Mouse (Mus musculus) forelimb bud, embryonic 11.5 days (tissue): ENCODE measurements around the gene Cd200.
A peak's percentile ranks its signal among the peaks of the same experiment; 100 is the strongest.
"Not testable (repeated sequence)": the region's sequence is repeated elsewhere in the genome, so short reads cannot be mapped to it uniquely, and the experiment has no call there.

Experiments
- DNase-seq: peaks from one replicate; pipeline ENCODE4 v3.0.0-alpha.2; 2012; ENCODE audit warnings: low read depth, low spot score

Cd200 gene

DNA sequence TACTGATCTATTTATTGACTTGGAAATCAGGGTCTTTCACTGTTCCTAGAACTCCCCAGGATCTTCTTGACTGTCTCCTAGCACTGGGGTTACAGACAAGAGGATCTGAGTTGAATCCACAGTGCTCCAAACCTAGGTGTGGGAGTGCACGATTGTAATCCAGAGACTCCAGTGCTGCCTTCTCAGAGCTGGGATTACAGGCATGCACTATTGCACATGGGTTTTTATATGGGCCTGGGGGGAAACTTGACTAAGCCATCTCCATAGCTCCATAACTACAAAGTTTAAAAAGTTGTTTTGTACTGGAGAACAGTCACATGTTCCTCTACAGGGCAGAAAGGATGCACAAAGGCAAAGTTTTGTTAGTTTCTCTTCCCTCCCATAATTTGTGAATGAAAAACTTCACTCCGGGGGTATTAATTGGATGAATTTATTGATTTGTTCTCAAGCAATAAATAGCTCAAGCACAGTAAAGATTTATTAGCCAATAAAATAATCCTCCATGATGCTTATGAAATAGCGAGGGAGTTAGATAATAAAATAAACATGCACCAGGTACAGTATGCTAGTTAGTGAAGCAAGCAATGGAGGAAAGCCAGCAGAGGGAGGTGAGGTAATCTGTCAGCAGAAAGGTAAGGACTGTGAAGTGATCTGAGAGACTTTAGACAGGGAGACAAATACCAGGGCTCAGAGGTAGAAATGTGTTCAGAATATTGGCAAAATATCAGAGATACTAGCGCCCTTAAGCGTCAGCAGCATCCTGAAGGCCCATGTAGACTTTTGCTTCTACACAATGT is 30.5 kb downstream of the Cd200 start:
- no peak for DNase-seq

DNA sequence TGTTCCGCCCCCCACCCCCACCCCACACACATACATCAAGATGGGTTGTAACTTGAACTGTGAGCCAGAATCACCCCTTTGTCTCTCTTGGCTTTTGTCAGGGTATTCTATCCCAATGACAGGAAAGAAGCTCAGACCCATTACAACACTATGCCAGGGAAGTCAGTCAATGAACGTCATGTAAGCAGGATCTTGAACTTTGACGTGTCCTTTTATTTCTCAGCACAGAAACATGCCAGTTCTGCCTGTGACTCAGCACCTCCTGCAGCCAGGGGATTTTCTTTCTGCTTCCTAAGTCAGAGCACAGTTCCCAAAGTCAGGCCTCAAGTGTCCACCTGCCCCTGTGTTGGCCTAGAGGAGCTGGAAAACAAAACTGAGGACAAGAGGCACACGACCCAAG is 31.5 kb downstream of the Cd200 start:
- DNase-seq: no peak

DNA sequence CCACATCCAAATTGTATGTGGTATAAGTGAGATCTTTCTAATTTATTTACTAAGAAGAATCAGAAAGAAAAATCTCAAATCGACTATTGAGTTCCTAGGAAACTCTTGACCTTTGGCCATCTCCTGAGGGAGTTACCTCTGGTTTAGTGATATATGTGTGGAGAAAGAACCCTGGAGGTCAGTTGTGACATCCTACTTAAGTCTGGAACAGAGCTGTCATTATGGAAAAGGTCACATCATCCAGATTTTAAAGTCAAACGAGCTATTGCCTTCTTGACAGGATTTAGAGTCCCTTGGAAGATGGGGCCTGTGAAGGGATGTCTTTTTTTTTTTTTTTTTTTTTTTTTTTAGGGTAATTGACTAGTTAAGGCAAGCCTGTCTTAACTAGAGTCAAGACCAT is 32.0 kb downstream of the Cd200 start:
- DNase-seq: no peak

DNA sequence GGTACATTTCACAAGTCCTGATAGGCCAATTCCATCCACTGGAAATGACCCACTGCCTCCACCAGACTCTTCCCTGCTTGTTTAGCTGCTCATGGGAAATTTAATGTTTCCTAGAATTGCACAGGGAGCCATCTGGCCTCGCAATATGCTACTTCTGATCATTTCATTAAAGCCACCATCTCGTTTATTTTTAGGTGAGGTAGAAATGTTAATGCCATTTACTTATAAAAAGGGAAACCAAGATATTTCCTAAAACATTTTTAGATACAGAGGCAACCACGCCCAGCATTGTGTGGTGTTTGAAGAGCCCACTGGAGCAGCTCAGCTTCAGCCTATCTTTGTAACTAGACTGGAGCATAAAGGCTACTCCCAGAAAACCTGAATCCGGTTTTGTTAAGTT is 32.6 kb downstream of the Cd200 start:
- no peak for DNase-seq

DNA sequence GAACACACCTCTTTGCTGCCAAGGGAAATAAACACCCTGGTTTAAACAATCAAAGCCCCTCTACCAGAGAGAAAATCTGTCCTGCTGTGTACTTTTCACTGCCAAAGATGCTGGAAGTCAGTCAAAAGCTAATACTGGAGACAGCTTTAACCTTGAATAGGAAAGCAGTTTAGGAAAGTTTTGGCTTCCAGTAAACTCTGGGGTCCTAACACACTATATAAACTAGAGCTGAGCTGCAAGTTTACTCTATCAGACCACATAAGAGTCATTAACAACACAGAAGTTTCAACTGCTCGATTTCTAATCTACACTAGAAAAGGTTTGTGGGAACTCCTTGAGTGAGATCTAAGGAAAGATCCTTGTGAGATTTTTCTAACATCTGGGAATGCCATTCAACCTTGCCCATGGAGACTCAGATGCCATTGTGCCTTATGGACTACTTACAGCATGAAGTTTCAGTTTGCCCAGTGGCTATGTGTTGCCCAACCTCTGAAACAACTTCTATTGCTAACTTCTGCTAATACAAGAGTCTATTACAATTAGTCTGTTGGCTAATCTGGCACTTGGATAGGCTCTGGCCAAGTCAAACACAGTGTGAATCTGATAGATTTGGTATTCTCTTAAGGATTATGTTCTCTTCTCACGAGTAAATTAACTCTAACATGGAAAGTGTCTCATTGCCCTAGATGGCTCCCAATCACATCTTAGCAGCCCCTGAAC is 33.2 kb downstream of the Cd200 start:
- DNase-seq: no peak

DNA sequence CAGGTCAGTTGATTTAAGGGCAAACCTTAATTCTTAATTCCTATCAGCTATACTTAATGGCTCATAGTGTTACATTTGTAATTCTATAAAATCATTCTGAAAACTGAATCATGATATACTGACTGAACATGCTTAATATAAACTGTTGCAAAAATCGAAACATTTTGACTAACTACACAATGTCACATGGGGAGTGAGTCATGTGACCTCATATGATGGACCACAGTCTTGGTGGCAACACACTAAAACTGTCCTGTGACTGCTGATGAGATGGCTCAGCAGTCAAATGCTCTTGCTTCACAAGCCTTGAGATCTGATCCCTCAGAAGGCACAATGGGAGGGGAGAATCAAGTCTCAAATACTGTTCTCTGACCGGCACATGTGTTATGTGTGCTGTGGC is 34.8 kb downstream of the Cd200 start:
- no peak for DNase-seq

DNA sequence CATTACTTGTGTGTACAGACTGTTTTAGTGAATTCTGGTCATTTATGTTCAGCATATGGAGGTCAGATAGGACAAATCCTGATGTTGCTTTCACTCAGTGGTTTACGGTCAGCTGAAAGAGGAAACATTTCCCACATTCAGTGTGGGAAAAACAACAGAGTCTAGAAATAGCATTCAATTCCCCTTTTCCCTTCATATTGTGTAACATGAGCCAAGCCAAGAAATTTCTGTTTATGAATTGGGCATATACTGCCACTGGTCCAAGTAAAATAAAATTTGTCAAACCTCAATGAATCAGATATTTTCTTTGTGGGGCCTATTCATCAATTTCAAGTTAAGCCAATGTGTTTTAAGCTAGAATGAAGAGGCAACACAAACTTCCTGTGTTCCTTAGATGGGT is 37.8 kb downstream of the Cd200 start:
- DNase-seq: no peak

DNA sequence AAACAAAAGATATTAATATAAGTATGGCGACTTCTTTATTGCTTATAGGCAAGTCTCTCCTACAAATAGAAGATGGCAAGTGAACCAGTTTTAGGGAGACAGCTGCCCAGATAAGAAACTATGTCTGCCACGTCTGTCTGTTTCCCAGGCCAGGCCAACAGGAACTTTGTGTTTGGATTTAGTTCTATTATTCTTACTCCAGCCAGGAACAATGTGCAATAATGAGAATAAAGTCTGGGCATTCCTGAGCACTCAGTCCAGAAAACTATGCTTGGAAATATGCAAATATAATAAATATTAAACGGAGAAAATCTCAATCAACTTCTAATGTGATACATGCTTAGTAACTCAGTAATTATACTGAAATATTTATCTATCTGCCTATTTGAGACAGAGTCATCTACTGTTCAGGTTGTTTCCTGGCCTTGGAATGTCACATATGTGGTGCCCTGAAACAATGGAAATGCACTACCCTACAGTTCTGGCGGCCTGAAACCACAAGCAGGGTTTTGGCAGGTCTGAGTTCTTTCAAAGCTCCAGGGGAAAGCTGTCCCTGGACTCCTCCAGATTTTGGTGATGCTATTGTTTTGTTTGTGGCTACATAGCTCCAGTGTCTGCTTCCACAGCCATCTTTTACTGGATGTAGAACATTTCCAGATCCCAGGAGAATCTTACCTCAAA is 39.4 kb downstream of the Cd200 start:
- DNase-seq: no peak

DNA sequence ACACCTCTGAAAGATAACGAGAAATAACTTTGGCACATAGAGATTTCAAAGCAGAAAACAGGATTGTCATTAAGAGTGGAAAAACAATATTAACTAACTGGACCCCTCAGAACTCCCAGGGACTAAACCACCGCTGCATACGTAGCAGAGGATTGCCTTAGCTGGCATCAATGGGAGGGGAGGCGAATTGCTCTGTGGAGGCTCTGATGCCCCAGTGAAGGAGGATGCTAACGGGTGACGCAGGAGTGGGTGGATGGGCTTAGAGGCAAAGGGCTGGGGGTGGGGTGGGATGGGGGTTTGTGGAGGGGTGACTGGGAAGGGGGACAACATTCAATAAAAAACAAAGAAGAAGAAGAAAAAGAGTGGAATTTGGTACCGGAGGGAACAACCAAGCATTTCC is 42.7 kb downstream of the Cd200 start:
- DNase-seq: no peak

DNA sequence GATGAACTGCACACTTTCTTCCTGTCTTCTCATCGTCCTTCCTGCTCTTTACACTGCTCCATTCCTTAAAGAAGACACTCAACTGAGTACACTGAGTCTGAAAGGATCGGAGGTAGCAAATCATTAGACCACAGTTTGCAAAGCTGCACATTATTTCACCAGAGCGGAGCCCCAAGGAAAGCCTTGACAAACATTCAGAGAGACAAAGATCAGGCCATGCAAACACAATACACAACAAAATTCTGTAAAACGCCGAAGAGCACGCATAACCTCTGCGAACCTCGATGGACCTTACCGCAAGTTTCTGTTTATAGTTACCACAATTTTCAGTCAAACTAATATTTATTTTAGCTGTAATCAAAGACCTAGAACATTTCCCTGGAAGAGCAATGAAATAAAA is 43.5 kb downstream of the Cd200 start:
- DNase-seq: no peak

DNA sequence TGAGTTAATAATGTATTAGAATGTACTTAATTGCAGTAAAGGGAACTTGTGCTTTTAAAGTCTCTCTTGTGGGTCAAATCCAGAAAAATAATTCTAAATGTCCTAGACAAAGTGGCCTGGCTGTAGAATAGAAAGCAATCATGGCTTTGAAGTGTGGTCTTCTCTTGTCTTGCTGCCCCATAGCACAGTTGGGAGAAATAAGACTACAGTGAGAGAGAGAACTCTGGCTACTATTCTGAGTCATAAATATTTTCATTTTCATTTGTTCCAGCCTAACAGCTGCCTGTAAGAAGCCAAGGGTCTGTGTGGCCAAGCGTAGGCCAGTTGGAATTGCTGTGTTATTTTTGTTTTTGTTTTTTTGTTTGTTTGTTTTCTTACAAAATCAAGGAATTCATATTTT is 44.2 kb downstream of the Cd200 start:
- DNase-seq: no peak

DNA sequence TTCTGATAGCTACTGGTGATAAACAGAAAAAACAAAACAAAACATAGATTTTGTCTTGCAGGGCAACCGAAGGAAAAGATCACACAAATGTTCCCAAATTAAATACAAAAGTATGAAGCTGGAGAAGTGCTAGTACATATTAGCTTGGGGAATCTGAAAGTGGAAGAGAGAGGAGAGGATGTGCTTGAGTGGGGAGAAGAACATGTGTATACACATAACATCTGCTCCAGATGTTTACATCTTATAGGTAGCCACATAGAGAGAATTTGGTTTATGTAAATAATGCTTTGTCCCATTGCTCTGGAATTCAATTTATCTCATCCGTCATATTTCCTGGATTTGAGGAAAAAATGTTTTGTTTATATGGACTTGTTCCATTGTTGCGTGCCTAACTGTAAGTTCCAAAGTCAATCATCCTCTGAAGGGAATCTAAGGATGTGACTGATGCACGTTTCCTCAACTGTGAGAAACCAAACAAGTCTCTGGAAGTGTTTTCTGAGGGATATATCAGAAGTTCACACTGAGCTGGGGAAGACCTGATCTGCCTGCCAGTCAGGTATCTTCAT is 45.3 kb downstream of the Cd200 start:
- DNase-seq: no peak

DNA sequence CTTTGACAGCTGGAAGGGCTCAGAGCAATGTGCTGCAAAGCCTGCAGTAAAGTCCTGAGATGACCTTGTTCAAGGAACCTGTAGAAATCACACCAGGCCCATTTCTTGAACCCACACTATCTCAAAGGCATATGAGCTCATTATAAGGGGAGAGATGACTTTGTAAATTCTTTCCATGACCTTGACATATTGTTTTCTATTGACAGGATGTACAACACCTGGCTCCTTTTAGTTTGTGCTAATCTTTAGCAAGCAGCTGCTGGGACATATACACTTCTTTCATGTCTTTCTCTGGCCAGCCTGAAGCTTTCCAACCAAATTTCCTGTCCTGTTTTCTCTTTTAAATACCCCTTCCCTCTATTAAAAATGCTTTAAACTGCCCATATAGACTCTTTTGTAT is 47.4 kb downstream of the Cd200 start:
- no peak for DNase-seq

DNA sequence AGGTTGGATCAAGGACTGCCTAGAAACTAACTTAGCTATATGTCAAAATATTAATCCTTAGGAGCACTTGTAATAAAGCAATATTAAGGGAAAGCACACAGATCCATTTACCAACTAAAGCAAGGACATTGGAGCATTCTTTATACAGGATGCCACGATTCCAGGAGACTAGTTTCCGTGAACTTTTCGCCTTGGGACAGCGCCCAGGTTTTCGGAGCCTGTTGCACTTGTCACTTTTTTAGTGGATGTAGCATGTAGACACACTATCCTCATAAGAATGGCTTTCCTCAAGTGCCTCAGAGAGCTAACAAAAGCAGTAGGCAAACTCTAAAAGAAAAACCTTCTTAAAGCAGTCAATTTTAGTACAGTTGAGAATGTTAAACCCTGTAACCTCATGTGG is 50.4 kb downstream of the Cd200 start:
- DNase-seq: not testable (repeated sequence)

DNA sequence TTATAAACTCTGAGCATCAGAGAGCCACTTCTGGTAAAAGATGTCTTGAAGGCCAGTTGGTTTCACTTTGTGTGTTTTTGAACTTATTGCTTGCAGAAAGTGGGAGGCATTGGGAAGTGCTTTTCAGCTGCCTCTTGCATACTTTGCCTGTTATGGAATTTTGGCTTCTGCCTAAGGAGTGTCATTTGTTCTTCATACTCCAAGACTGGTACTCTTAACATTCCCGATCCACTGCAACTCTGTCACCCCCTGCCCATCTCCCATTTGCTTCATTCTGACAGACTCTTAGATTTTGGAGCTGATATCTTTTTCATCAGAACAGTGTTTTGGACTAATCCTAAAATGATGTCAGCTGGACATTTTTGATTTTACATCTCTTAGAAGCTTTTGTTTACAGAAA is 51.7 kb downstream of the Cd200 start:
- no peak for DNase-seq

DNA sequence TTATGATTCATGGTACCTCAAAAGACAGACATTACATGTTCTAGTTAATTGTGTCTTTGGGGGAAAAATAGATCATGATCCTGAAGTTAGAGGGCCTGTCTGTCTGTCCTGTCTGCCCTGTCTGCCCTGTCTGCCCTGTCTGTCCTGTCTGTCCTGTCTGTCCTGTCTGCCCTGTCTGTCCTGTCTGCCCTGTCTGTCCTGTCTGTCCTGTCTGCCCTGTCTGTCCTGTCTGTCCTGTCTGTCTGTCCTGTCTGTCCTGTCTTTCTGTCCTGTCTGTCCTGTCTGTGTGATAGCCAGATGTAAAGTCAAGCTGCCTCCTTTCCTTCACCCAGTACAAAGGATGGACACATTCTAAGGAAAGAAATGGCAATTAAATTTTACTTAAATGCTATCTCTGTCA is 56.0 kb downstream of the Cd200 start:
- peak; percentile 59 for DNase-seq

DNA sequence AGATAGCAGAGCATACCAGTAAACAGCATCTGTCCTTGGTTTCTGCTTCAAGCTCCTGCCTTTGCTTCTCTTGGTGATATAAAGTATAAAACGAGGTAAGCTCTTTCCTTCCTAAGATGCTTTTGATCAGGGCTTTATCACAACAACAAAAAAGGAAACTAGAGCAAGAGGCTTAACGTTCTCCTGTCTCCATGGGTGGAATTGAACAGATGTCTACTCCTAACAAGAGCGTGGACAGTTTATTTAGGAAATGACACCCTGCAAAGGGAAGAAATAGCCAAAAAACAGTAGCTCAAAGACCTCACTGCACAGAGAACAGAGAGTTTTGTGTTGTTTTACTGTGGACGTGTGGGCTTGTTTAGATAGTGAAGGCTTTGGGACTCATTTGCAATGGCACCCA is 58.1 kb downstream of the Cd200 start:
- no peak for DNase-seq

DNA sequence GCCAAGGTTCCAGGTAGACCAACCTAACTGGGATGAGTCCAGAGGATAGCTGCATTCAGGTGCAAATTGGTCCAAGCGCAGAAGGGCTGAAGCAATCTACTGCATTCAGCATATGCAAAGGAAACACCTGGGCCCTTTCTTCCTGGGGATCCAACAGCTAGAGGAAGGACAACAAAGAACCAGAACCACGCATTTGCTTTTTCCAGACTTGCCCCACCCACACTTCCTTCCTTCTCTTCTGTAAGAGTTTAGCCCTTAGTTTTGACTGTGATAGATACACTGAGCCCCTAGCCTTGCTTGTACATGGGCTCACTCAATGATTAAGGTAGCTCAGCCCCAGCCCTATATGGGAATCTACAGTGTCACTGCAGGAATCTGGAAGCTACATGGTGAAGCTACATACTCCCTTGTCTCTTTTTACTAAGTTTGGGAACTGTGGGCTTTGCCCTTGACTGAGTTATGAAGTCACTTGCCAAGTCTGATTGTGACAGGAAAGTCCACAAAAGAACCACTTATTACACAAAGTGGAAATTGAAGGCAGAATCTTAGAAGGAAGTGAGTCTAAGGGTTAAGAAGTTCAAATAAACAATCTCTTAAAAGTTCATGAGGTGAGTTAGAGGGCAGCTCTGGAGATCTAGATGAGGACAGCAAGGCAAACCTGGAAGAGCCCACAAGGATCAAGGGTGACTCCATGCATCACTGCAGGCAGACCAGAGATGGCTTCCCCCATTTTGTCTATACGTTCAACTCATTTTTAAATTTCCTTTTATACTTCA is 59.1 kb downstream of the Cd200 start:
- no peak for DNase-seq

DNA sequence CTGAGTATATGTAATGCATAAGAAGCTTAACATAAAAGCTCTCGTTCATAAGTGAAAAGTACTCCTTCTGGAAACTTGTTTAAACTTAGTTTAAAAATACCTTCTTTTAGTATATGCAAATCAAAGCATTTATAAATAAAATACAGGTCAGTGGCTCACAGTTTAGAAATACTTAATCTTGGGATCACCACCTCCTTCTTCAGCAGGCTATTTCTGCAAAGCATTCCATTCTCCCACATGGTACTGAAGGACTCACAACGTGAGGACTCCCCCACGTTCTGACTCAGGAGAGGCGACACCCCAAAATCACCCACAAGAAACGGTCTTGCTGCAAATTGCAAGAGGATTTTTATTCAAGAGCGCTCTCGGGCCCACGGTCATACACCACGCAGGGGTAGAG is 60.6 kb downstream of the Cd200 start:
- DNase-seq: not testable (repeated sequence)

DNA sequence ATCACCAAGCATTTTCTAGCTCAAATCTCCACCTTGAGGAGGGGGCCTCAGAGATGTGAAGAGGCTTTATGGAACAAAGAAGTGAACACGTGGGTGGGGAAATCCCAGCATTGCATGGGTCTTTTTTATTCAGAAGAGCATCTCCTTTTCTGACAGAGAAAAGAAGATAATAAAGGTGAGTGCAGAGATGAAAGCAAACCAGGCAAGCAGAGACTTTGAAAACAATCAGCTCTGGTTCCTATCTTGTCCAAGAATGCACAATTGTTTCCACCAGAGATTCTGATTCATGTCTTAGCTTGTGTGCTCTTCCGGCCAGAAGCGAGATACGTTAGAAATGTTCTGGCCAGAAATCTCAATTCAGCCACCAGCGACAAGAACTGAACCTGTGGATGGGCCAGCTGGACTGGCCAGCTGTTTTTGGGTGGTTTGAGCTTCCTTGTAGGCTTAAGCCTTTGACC is 61.9 kb downstream of the Cd200 start:
- DNase-seq: no peak

DNA sequence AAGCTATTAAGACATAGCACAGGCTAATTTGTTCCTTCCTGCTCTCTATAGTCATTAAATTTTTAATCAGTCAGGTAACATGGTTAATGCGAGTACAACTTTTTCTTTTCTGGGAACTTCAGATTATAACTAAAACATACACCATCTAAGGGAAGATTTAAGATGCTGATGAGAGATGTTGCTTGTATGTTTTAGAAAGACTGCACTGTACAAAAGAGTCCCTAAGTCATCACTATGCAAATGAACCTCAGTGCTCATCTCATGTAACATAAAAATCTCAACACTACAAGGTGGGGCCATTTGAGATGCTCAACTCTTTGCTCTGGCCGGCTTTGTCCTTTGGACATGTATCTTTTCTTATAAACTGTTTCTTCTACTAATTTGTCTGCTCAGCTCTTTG is 62.5 kb downstream of the Cd200 start:
- DNase-seq: no peak

DNA sequence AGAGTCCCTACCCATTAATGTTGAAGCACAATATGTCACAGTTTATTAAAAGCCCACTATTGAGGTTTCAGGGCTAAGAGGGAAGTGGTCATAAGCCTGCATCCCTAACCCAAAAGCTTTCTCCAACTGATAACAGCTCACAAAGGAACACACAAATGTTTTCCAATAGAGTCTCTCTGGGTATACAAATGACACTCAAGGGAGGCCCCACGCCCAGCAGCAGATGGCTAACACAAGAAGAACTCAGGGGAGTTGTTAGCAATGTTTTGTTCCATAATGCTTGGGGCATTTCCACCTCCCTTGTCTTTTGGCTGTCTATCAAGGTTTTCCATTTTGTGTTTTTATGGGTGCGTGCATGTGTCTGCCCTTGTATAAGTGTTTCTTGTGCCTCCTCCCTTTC is 64.0 kb downstream of the Cd200 start:
- no peak for DNase-seq
